Mouse (Mus musculus): ENCODE measurements around the gene Eif3g.

Gene Eif3g

GRCm38 (mm10) chr9:20898511-20899073 lies at the start of gene Eif3g:
Gene Eif3g, minus strand, starts transcription at chr9:20898623.
- peak; percentile 92 to 93 for DNase-seq

- no peak for DNase-seq
Measured at GRCm38 (mm10) chr9:20946066-20946880, 47.9 kb upstream of the Eif3g start.

GRCm38 (mm10) chr9:20944697-20945370 lies 46.4 kb upstream of the Eif3g start:
- no peak for DNase-seq

GRCm38 (mm10) chr9:20943911-20944310 lies 45.5 kb upstream of the Eif3g start:
- DNase-seq, result peak in 1 of 2 experiments; percentile 7

- peak in 1 of 2 experiments; percentile 17 for DNase-seq
Measured at GRCm38 (mm10) chr9:20943396-20943795, 45.0 kb upstream of the Eif3g start.

GRCm38 (mm10) chr9:20923258-20923657 lies 24.8 kb upstream of the Eif3g start:
- DNase-seq, result no peak

GRCm38 (mm10) chr9:20916160-20916559 lies 17.7 kb upstream of the Eif3g start:
- DNase-seq, result peak in 1 of 2 experiments; percentile 47

GRCm38 (mm10) chr9:20909948-20910347 lies 11.5 kb upstream of the Eif3g start:
- no peak for DNase-seq

GRCm38 (mm10) chr9:20902174-20902491 lies 3.7 kb upstream of the Eif3g start:
- DNase-seq, result no peak

- peak in 1 of 2 experiments; percentile 40 for DNase-seq
Measured at GRCm38 (mm10) chr9:20901466-20902173, 3.2 kb upstream of the Eif3g start.

GRCm38 (mm10) chr9:20897736-20898510 lies 500 bp downstream of the Eif3g start:
- DNase-seq, result no peak

GRCm38 (mm10) chr9:20895382-20895781 lies 3.0 kb downstream of the Eif3g start:
- no peak for DNase-seq

GRCm38 (mm10) chr9:20894629-20895028 lies 3.8 kb downstream of the Eif3g start:
- no peak for DNase-seq

- DNase-seq, result no peak
Measured at GRCm38 (mm10) chr9:20893590-20894343, 4.7 kb downstream of the Eif3g start.

- DNase-seq, result no peak
Measured at GRCm38 (mm10) chr9:20893069-20893468, 5.4 kb downstream of the Eif3g start.

GRCm38 (mm10) chr9:20892104-20892653 lies 6.2 kb downstream of the Eif3g start:
- DNase-seq, result no peak

- peak in 1 of 2 experiments; percentile 38 for DNase-seq
Measured at GRCm38 (mm10) chr9:20891339-20892103, 6.9 kb downstream of the Eif3g start.

GRCm38 (mm10) chr9:20890411-20890810 lies 8.0 kb downstream of the Eif3g start:
- no peak for DNase-seq

- DNase-seq, result no peak
Measured at GRCm38 (mm10) chr9:20889185-20890141, 9.0 kb downstream of the Eif3g start.

Data from kidney, postnatal 4 days (tissue).